Mouse (Mus musculus) forebrain, postnatal 0 days (tissue): Measurements from ENCODE around the gene Gm11595. TPM values are rescaled to one million over a fixed set of nuclear protein-coding genes. Genes with fewer than 3 reads are reported as not detected.

Experiments used
- ATAC-seq: fragments of 200-750 bp; cut with Nextera tagmentation; 2 replicates; pipeline ENCODE4 v1.8.0; 2017; ENCODE audit warnings: mild to moderate bottlenecking, moderate library complexity
- DNase-seq: peaks from one replicate; pipeline ENCODE4 v3.0.0-alpha.2; 2015
- H3K27ac ChIP-seq: fragments of 300-500 bp; sonication (generic); 2 replicates; pipeline ENCODE4 v1.5.1; 2014; ENCODE audit warnings: low read depth, mild to moderate bottlenecking, antibody characterized with exemption, low read length, moderate library complexity, mixed read lengths
- H3K27me3 ChIP-seq: fragments of 300-500 bp; sonication (generic); 2 replicates; pipeline ENCODE4 v1.6.1; 2014; ENCODE audit warnings: mild to moderate bottlenecking, low read length, mixed read lengths; ENCODE audit not compliant: insufficient read depth
- H3K36me3 ChIP-seq: fragments of 300-500 bp; sonication (generic); 2 replicates; pipeline ENCODE4 v1.6.1; 2014; ENCODE audit warnings: mild to moderate bottlenecking, moderate library complexity; ENCODE audit not compliant: insufficient read depth
- H3K4me1 ChIP-seq: fragments of 300-500 bp; sonication (generic); 2 replicates; pipeline ENCODE4 v1.6.1; 2014; ENCODE audit warnings: antibody characterized with exemption; ENCODE audit not compliant: insufficient read depth
- H3K4me2 ChIP-seq: fragments of 300-500 bp; sonication (generic); 2 replicates; pipeline ENCODE4 v1.6.1; 2014; ENCODE audit warnings: low read depth, mild to moderate bottlenecking, moderate library complexity
- H3K4me3 ChIP-seq: fragments of 300-500 bp; sonication (generic); 2 replicates; pipeline ENCODE4 v1.5.1; 2014; ENCODE audit warnings: low read depth, low read length, mixed read lengths
- H3K9ac ChIP-seq: fragments of 300-500 bp; sonication (generic); 2 replicates; pipeline ENCODE4 v1.6.1; 2014; ENCODE audit warnings: mild to moderate bottlenecking
- H3K9me3 ChIP-seq: fragments of 300-500 bp; sonication (generic); 2 replicates; pipeline ENCODE4 v1.6.1; 2016; ENCODE audit warnings: low read length
- CTCF ChIP-seq: sonication (generic); IDR thresholded peaks from 2 replicates; pipeline ENCODE4 v1.5.1; 2016; ENCODE audit warnings: antibody characterized with exemption, control low read depth, low read depth
- WGBS: fragments of 180-500 bp; shearing (Covaris S2); extraction: QIAGEN DNeasy Blood & Tissue Kit; methylation state at CpG from one replicate; pipeline ENCODE4 v1.1.7; 2014; 5-methylcytosine and 5-hydroxymethylcytosine counted together
- polyA plus RNA-seq: library from polyadenylated mRNA; unstranded; fragments of >200 nt; fragmentation: Nextera tagmentation; extraction: Ambion mirVana; gene quantifications from 2 replicates; pipeline ENCODE4 v1.2.1, GENCODE M21; 2015
- total RNA-seq: library from RNA; depleted of rRNA; stranded (reverse); fragments of >200 nt; gene quantifications from 2 replicates; pipeline ENCODE4 v1.2.3, GENCODE M21; 2014; rRNA removed

The Gm11595 gene
- total and polyA plus RNA-seq, 2 experiments from 2014 or later, result not detected

- no peaks in the 10 kb centered on the region for H3K4me1 ChIP-seq
- H3K27ac ChIP-seq, result no peak within 1 kb of the TSS
- DNase-seq (no peak), ATAC-seq (no peak)
- WGBS, result 97% methylated on average over 2 of the region's 2 CpGs
- H3K27me3 ChIP-seq, result no peaks in the 10 kb centered on the region
- TF ChIP-seq CTCF, result no peak
- no peak within 1 kb of the TSS for H3K4me2 ChIP-seq
- H3K36me3 ChIP-seq, result no peaks in the 10 kb centered on the region
- no peaks in the 10 kb centered on the region for H3K9me3 ChIP-seq
- no peak within 1 kb of the TSS for H3K4me3 ChIP-seq
- no peak within 1 kb of the TSS for H3K9ac ChIP-seq
Measured at GRCm38 (mm10) chr11:99780604-99781003, 7.9 kb upstream of the Gm11595 start, which contains the start of gene Krtap4-8. Gene Krtap4-8, minus strand, starts transcription at chr11:99780704.

- H3K4me2 ChIP-seq, result no peak overlapping the region
- no peak overlapping the region for H3K4me3 ChIP-seq
- DNase-seq, result no peak
- WGBS, result 41% methylated on average over 7 of the region's 7 CpGs
- no peaks in the 10 kb centered on the region for H3K4me1 ChIP-seq
- no peaks in the 10 kb centered on the region for H3K9me3 ChIP-seq
- no peak overlapping the region for H3K9ac ChIP-seq
- TF ChIP-seq CTCF, result no peak
- no peaks in the 10 kb centered on the region for H3K36me3 ChIP-seq
- H3K27ac ChIP-seq, result no peak overlapping the region
- H3K27me3 ChIP-seq, result no peaks in the 10 kb centered on the region
- ATAC-seq, result no peak
Measured at GRCm38 (mm10) chr11:99778401-99778800, 5.7 kb upstream of the Gm11595 start.

- DNase-seq (no peak), ATAC-seq (no peak)
- Histone ChIP-seq H3K27ac (no peak overlapping the region), H3K36me3 (no peaks in the 10 kb centered on the region), H3K9ac (no peak overlapping the region), H3K4me2 (no peak overlapping the region), H3K4me1 (no peaks in the 10 kb centered on the region), H3K27me3 (no peaks in the 10 kb centered on the region), H3K4me3 (no peak overlapping the region), H3K9me3 (no peaks in the 10 kb centered on the region)
- no peak for TF ChIP-seq CTCF
- 70% methylated on average over 2 of the region's 2 CpGs for WGBS
Measured at GRCm38 (mm10) chr11:99768410-99768809, 4.3 kb downstream of the Gm11595 start.

- Histone ChIP-seq H3K36me3 (no peaks in the 10 kb centered on the region), H3K27ac (no peak overlapping the region), H3K4me1 (no peaks in the 10 kb centered on the region), H3K9me3 (no peaks in the 10 kb centered on the region), H3K4me2 (no peak overlapping the region), H3K27me3 (no peaks in the 10 kb centered on the region), H3K9ac (no peak overlapping the region), H3K4me3 (no peak overlapping the region)
- DNase-seq (no peak), ATAC-seq (no peak)
- 96% methylated on average over 1 of the region's 1 CpGs for WGBS
- TF ChIP-seq CTCF, result no peak
Measured at GRCm38 (mm10) chr11:99758877-99759276, 13.8 kb downstream of the Gm11595 start.

GRCm38 (mm10) chr11:99743985-99744384, 28.7 kb downstream of the Gm11595 start:
- Histone ChIP-seq H3K36me3 (no peaks in the 10 kb centered on the region), H3K4me2 (no peak overlapping the region), H3K9me3 (no peaks in the 10 kb centered on the region), H3K27me3 (no peaks in the 10 kb centered on the region), H3K4me1 (no peaks in the 10 kb centered on the region), H3K9ac (no peak overlapping the region), H3K4me3 (no peak overlapping the region), H3K27ac (no peak overlapping the region)
- DNase-seq (no peak), ATAC-seq (no peak)
- WGBS, result 93% methylated on average over 3 of the region's 3 CpGs
- no peak for TF ChIP-seq CTCF

- Histone ChIP-seq H3K27ac (no peak within 1 kb of the TSS), H3K36me3 (no peaks in the 10 kb centered on the region), H3K27me3 (no peaks in the 10 kb centered on the region), H3K9ac (no peak within 1 kb of the TSS), H3K4me1 (no peaks in the 10 kb centered on the region), H3K4me2 (no peak within 1 kb of the TSS), H3K4me3 (no peak within 1 kb of the TSS), H3K9me3 (no peaks in the 10 kb centered on the region)
- WGBS, result 71% methylated on average over 2 of the region's 2 CpGs
- ATAC-seq (no peak), DNase-seq (no peak)
- no peak for TF ChIP-seq CTCF
Measured at GRCm38 (mm10) chr11:99734190-99734589, 38.5 kb downstream of the Gm11595 start, which contains the start of gene Gm14180. Gene Gm14180, minus strand, starts transcription at chr11:99734290.

GRCm38 (mm10) chr11:99724061-99724460, 48.7 kb downstream of the Gm11595 start:
- no peak overlapping the region for H3K4me2 ChIP-seq
- no peak for TF ChIP-seq CTCF
- no peak overlapping the region for H3K4me3 ChIP-seq
- H3K4me1 ChIP-seq, result no peaks in the 10 kb centered on the region
- H3K27me3 ChIP-seq, result no peaks in the 10 kb centered on the region
- no peaks in the 10 kb centered on the region for H3K36me3 ChIP-seq
- H3K27ac ChIP-seq, result no peak overlapping the region
- DNase-seq (no peak), ATAC-seq (no peak)
- WGBS, result 80% methylated on average over 2 of the region's 2 CpGs
- H3K9ac ChIP-seq, result no peak overlapping the region
- no peaks in the 10 kb centered on the region for H3K9me3 ChIP-seq

Other genes starting within 250 kb of the Gm11595 start
Only the 30 nearest of the 42 such genes appear.
- not detected in 2 replicates for gene Krtap9-3, start 174.8 kb downstream of the Gm11595 start, total RNA-seq
- not detected in 2 replicates for gene Krtap9-3, start 174.8 kb downstream of the Gm11595 start, polyA plus RNA-seq
- gene Gm11938, start 169.6 kb downstream of the Gm11595 start, total RNA-seq, result not detected in 2 replicates
- not detected in 2 replicates for gene Gm11938, start 169.6 kb downstream of the Gm11595 start, polyA plus RNA-seq
- not detected in 2 replicates for gene Gm11937, start 162.7 kb downstream of the Gm11595 start, total RNA-seq
- gene Gm11937, start 162.7 kb downstream of the Gm11595 start, polyA plus RNA-seq, result not detected in 2 replicates
- gene Krtap2-4, start 158.1 kb downstream of the Gm11595 start, total RNA-seq, result not detected in 2 replicates
- gene Krtap2-4, start 158.1 kb downstream of the Gm11595 start, polyA plus RNA-seq, result not detected in 2 replicates
- gene Gm11562, start 152.5 kb downstream of the Gm11595 start, total RNA-seq, result not detected in 2 replicates
- not detected in 2 replicates for gene Gm11562, start 152.5 kb downstream of the Gm11595 start, polyA plus RNA-seq
- gene Krtap4-1, start 144.7 kb downstream of the Gm11595 start, total RNA-seq, result not detected in 2 replicates
- gene Krtap4-1, start 144.7 kb downstream of the Gm11595 start, polyA plus RNA-seq, result not detected in 2 replicates
- not detected in 2 replicates for gene Krtap4-2, start 137.8 kb downstream of the Gm11595 start, total RNA-seq
- gene Krtap4-2, start 137.8 kb downstream of the Gm11595 start, polyA plus RNA-seq, result not detected in 2 replicates
- gene Krtap4-7, start 128.8 kb downstream of the Gm11595 start, total RNA-seq, result not detected in 2 replicates
- gene Krtap4-7, start 128.8 kb downstream of the Gm11595 start, polyA plus RNA-seq, result not detected in 2 replicates
- gene Gm11555, start 122.7 kb downstream of the Gm11595 start, total RNA-seq, result not detected in 2 replicates
- not detected in 2 replicates for gene Gm11555, start 122.7 kb downstream of the Gm11595 start, polyA plus RNA-seq
- not detected in 2 replicates for gene Gm11563, start 114.0 kb downstream of the Gm11595 start, total RNA-seq
- gene Gm11563, start 114.0 kb downstream of the Gm11595 start, polyA plus RNA-seq, result not detected in 2 replicates
- not detected in 2 replicates for gene Krtap4-6, start 107.0 kb downstream of the Gm11595 start, total RNA-seq
- not detected in 2 replicates for gene Krtap4-6, start 107.0 kb downstream of the Gm11595 start, polyA plus RNA-seq
- gene Gm14190, start 82.2 kb downstream of the Gm11595 start, total RNA-seq, result not detected in 2 replicates
- not detected in 2 replicates for gene Gm14190, start 82.2 kb downstream of the Gm11595 start, polyA plus RNA-seq
- gene Gm14180, start 38.6 kb downstream of the Gm11595 start, total RNA-seq, result not detected in 2 replicates
- not detected in 2 replicates for gene Gm14180, start 38.6 kb downstream of the Gm11595 start, polyA plus RNA-seq
- gene Krtap4-8, start 7.8 kb upstream of the Gm11595 start, total RNA-seq, result not detected in 2 replicates
- not detected in 2 replicates for gene Krtap4-8, start 7.8 kb upstream of the Gm11595 start, polyA plus RNA-seq
- not detected in 2 replicates for gene Krtap4-9, start 12.3 kb upstream of the Gm11595 start, total RNA-seq
- not detected in 2 replicates for gene Krtap4-9, start 12.3 kb upstream of the Gm11595 start, polyA plus RNA-seq
- not detected in 2 replicates for gene Gm11596, start 20.6 kb upstream of the Gm11595 start, total RNA-seq
- not detected in 2 replicates for gene Gm11596, start 20.6 kb upstream of the Gm11595 start, polyA plus RNA-seq
- not detected in 2 replicates for gene Gm11569, start 26.0 kb upstream of the Gm11595 start, total RNA-seq
- gene Gm11569, start 26.0 kb upstream of the Gm11595 start, polyA plus RNA-seq, result not detected in 2 replicates
- gene Gm11554, start 31.5 kb upstream of the Gm11595 start, total RNA-seq, result not detected in 2 replicates
- gene Gm11554, start 31.5 kb upstream of the Gm11595 start, polyA plus RNA-seq, result not detected in 2 replicates
- 0.33 TPM in 1 of 2 replicates, not detected in the other for gene Krtap4-13, start 37.0 kb upstream of the Gm11595 start, total RNA-seq
- not detected in 2 replicates for gene Krtap4-13, start 37.0 kb upstream of the Gm11595 start, polyA plus RNA-seq
- not detected in 2 replicates for gene Gm11564, start 42.8 kb upstream of the Gm11595 start, total RNA-seq
- gene Gm11564, start 42.8 kb upstream of the Gm11595 start, polyA plus RNA-seq, result not detected in 2 replicates
- gene 2300003K06Rik, start 65.2 kb upstream of the Gm11595 start, total RNA-seq, result not detected in 2 replicates
- not detected in 2 replicates for gene 2300003K06Rik, start 65.2 kb upstream of the Gm11595 start, polyA plus RNA-seq
- gene Krtap4-16, start 78.7 kb upstream of the Gm11595 start, total RNA-seq, result not detected in 2 replicates
- not detected in 2 replicates for gene Krtap4-16, start 78.7 kb upstream of the Gm11595 start, polyA plus RNA-seq
- gene Gm11568, start 85.0 kb upstream of the Gm11595 start, total RNA-seq, result not detected in 2 replicates
- not detected in 2 replicates for gene Gm11568, start 85.0 kb upstream of the Gm11595 start, polyA plus RNA-seq
- gene Gm11559, start 91.6 kb upstream of the Gm11595 start, total RNA-seq, result not detected in 2 replicates
- gene Gm11559, start 91.6 kb upstream of the Gm11595 start, polyA plus RNA-seq, result not detected in 2 replicates
- gene Krtap9-1, start 100.5 kb upstream of the Gm11595 start, total RNA-seq, result not detected in 2 replicates
- gene Krtap9-1, start 100.5 kb upstream of the Gm11595 start, polyA plus RNA-seq, result not detected in 2 replicates
- not detected in 2 replicates for gene Gm11567, start 106.3 kb upstream of the Gm11595 start, total RNA-seq
- gene Gm11567, start 106.3 kb upstream of the Gm11595 start, polyA plus RNA-seq, result not detected in 2 replicates
- not detected in 2 replicates for gene Krtap31-1, start 135.0 kb upstream of the Gm11595 start, total RNA-seq
- not detected in 2 replicates for gene Krtap31-1, start 135.0 kb upstream of the Gm11595 start, polyA plus RNA-seq
- gene Gm11565, start 141.8 kb upstream of the Gm11595 start, total RNA-seq, result not detected in 2 replicates
- gene Gm11565, start 141.8 kb upstream of the Gm11595 start, polyA plus RNA-seq, result not detected in 2 replicates
- not detected in 2 replicates for gene Krtap31-2, start 163.4 kb upstream of the Gm11595 start, total RNA-seq
- gene Krtap31-2, start 163.4 kb upstream of the Gm11595 start, polyA plus RNA-seq, result not detected in 2 replicates
- not detected in 2 replicates for gene Krtap9-5, start 175.6 kb upstream of the Gm11595 start, total RNA-seq
- gene Krtap9-5, start 175.6 kb upstream of the Gm11595 start, polyA plus RNA-seq, result not detected in 2 replicates